9 mouse cellular contexts compared by ENCODE assay signal in genomic region chr14:47354111-47354577, GRCm38 (mm10). TPM values are rescaled to one million over a fixed set of nuclear protein-coding genes. Genes with fewer than 3 reads are reported as not detected.
DNase-seq lines count a peak whose midpoint lies in the region; ATAC-seq lines count a peak whose summit lies in the region.
"Had no signal": no experiment of that assay in that cellular context is flagged by ENCODE, and none has a peak within 500 bp of the region (broad histone marks: within the 10 kb centered on the region; RNA-seq: fewer than 3 reads in every experiment).

No protein-coding gene starts in this region.

- H3K36me3 ChIP-seq in stomach, embryonic 15.5 days = no peaks in the 10 kb centered on the region
- H3K36me3 ChIP-seq in forebrain, embryonic 13.5 days (ENCODE audit: poor library complexity, severe bottlenecking) = no peaks in the 10 kb centered on the region
- H3K36me3 ChIP-seq: lung, embryonic 15.5 days had no signal

- H3K4me2 ChIP-seq in stomach, embryonic 15.5 days = no peak overlapping the region
- no peak overlapping the region for H3K4me2 ChIP-seq in forebrain, embryonic 13.5 days
- H3K4me2 ChIP-seq: lung, embryonic 15.5 days had no signal

- WGBS in stomach, embryonic 15.5 days = 57% methylated on average over 8 of the region's 8 CpGs
- WGBS in forebrain, embryonic 13.5 days = 71% methylated on average over 8 of the region's 8 CpGs

- H3K4me1 ChIP-seq in stomach, embryonic 15.5 days = no peaks in the 10 kb centered on the region
- H3K4me1 ChIP-seq in forebrain, embryonic 13.5 days = no peaks in the 10 kb centered on the region

- H3K4me3 ChIP-seq in stomach, embryonic 15.5 days (replicated peaks) = no peak overlapping the region
- no peak overlapping the region for H3K4me3 ChIP-seq in forebrain, embryonic 13.5 days
- H3K4me3 ChIP-seq: lung, embryonic 15.5 days had no signal

- DNase-seq in spleen, postnatal 4 days (ENCODE audit: low spot score in 2 of 2) = peak; percentile 41 to 75
- DNase-seq in spleen, postnatal 36 days (ENCODE audit: low spot score in 2 of 2) = no peak
- DNase-seq in adrenal gland, postnatal 14 days = peak; percentile 62
- peak; percentile 22 to 69 for DNase-seq in kidney, postnatal 25 days
- DNase-seq in embryo, embryonic 10.5 days (ENCODE audit: low spot score) = no peak
- DNase-seq in heart, adult 8-10 months (ENCODE audit: low spot score) = no peak

- ATAC-seq in stomach, embryonic 15.5 days (ENCODE audit: insufficient read depth, low FRiP score, low read depth) = 0 out of 2 replicates have a peak, but pooled peaks have one; percentile 27
- ATAC-seq in forebrain, embryonic 13.5 days = no peak

- peak overlapping the region; percentile 27; the same call in 1 of the 2 replicates for H3K27ac ChIP-seq in stomach, embryonic 15.5 days
- H3K27ac ChIP-seq in forebrain, embryonic 13.5 days = no peak overlapping the region
- H3K27ac ChIP-seq: lung, embryonic 15.5 days had no signal

- no peaks in the 10 kb centered on the region for H3K27me3 ChIP-seq in stomach, embryonic 15.5 days (replicated peaks)
- no peaks in the 10 kb centered on the region for H3K27me3 ChIP-seq in forebrain, embryonic 13.5 days
- H3K27me3 ChIP-seq: lung, embryonic 15.5 days had no signal

- no peak overlapping the region for H3K9ac ChIP-seq in stomach, embryonic 15.5 days
- H3K9ac ChIP-seq in forebrain, embryonic 13.5 days = no peak overlapping the region
- H3K9ac ChIP-seq: lung, embryonic 15.5 days had no signal

- no peaks in the 10 kb centered on the region for H3K9me3 ChIP-seq in stomach, embryonic 15.5 days
- H3K9me3 ChIP-seq in forebrain, embryonic 13.5 days (replicated peaks) = no peaks in the 10 kb centered on the region
- H3K9me3 ChIP-seq: lung, embryonic 15.5 days had no signal

RNA-seq across cellular contexts. Expression of gene Lgals3, which starts 13.4 kb away (rescaled TPM):
- total RNA-seq in adrenal gland, postnatal 14 days (2021) = 7.9 and 9.9 TPM in 2 replicates
- 42.7 and 58.3 TPM in 2 replicates for polyA plus RNA-seq in stomach, embryonic 15.5 days (2015; fragmentation: Nextera tagmentation; extraction: Ambion mirVana)
- 0.72 and 0.89 TPM in 2 replicates for polyA plus RNA-seq in forebrain, embryonic 13.5 days (2015; fragmentation: Nextera tagmentation; extraction: Ambion mirVana)
- 1 to 10 TPM; 4.0 to 6.1 (median 5.1) TPM for total RNA-seq in heart, adult 8-10 months (2022)

RNA-seq across cellular contexts. Expression of gene Mapk1ip1l, which starts 56.1 kb away (rescaled TPM):
- total RNA-seq in adrenal gland, postnatal 14 days (2021) = 74.8 and 78.9 TPM in 2 replicates
- polyA plus RNA-seq in stomach, embryonic 15.5 days (2015; fragmentation: Nextera tagmentation; extraction: Ambion mirVana) = 55.3 and 64.5 TPM in 2 replicates
- 66.5 and 72.1 TPM in 2 replicates for polyA plus RNA-seq in forebrain, embryonic 13.5 days (2015; fragmentation: Nextera tagmentation; extraction: Ambion mirVana)
- total RNA-seq in heart, adult 8-10 months (2022) = 10 to 100 TPM; 21.8 to 35.6 (median 30.7) TPM

Comparison
In these comparisons a context has a peak if more than half of its experiments do, and no peak if none do; other contexts are left out.
1. DNase-seq: peak in spleen, postnatal 4 days (2 of 2), adrenal gland, postnatal 14 days (single experiment) and kidney, postnatal 25 days (2 of 2); none in spleen, postnatal 36 days (0 of 2), embryo, embryonic 10.5 days (single experiment) and heart, adult 8-10 months (single experiment).